Mouse (Mus musculus) T-cell, adult 2 months (primary cell): ENCODE measurements around the gene Tmem233.

Experiments
- DNase-seq: peaks from one replicate; pipeline ENCODE4 v3.0.0; 2022; ENCODE audit warnings: low spot score

Gene Tmem233

GRCm38 (mm10) chr5:116004271-116004670, 78.8 kb downstream of the Tmem233 start:
- no peak for DNase-seq

- no peak for DNase-seq
Observed at GRCm38 (mm10) chr5:116003825-116004224, 79.2 kb downstream of the Tmem233 start.

GRCm38 (mm10) chr5:116003154-116003553, 79.9 kb downstream of the Tmem233 start:
- DNase-seq, result no peak

GRCm38 (mm10) chr5:115997376-115997775, 85.7 kb downstream of the Tmem233 start:
- DNase-seq, result no peak

GRCm38 (mm10) chr5:115994101-115994500, 88.9 kb downstream of the Tmem233 start:
- DNase-seq, result no peak

- no peak for DNase-seq
Observed at GRCm38 (mm10) chr5:115991717-115992116, 91.3 kb downstream of the Tmem233 start.
